Mouse (Mus musculus) ZHBTc4 (cell line): ENCODE measurements around the gene Eml2.
A peak's percentile ranks its signal among the peaks of the same experiment; 100 is the strongest.

Source experiments
- DNase-seq: peaks from one replicate; pipeline ENCODE4 v3.0.0-alpha.2; 2011; ENCODE audit warnings: low read depth, low spot score

Gene Eml2

DNA sequence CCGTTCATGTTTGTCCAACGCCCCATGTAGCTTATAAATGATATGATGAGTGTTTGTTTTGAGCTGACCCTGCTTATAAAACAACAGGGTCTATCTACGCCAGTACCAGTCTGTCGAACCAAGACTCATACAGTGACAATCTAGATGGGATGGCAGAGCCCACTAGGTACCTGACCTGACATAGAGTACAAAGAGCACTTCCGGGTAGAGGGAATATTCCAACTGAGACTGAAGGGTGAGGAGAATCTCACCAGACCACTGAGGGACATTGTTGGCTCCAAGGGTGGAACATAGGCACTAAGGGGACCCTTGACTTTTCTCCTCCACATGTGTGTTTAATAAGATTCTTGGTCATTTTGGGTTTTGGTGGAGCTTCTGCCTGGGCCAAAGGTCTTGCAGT lies 53.2 kb downstream of the Eml2 start:
- no peak for DNase-seq

DNA sequence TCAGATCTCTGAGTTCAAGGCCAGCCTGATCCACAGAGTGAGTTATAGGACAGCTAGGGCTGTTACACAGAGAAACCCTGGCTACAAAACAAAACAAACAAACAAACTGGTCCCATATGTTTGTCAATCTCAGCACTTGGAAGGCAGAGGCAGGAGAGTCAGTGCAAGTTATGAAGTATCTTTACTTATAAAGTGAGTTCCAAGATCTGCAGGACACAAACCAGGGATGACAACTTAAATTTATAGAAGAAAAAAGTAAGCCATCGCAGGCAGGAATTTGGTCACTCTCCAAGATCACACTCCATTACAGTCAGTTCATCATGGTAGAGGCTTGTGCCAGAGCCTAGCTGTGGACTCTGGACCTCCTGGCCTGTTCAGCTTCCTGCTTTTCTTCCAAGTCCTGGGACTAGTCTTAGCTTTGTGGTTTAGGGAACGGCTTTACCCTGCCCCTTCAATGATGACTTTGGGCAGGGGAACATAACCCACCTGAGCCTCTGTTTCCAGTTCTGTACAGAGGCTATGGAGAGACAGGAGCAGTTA lies 53.9 kb downstream of the Eml2 start:
- DNase-seq: no peak

DNA sequence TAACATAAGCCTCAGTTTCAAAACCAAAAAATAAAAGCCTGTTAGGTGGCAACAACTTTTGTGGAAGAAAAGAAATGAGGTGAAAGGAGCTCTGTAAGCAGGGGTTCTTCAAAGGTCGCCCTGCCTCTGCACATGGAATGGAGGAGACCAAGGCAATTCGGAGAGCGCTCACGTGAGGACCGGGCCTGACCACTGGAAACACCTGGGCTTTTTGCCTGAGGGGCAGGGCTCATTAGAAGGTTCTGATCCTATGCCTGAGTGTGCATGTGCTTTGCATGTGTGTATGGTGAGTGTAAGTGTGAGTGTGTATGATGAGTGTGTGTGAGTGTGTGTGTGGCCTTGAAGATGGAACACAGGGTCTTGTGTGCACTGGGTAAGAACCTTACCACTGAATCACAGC lies 54.7 kb downstream of the Eml2 start:
- DNase-seq: no peak

DNA sequence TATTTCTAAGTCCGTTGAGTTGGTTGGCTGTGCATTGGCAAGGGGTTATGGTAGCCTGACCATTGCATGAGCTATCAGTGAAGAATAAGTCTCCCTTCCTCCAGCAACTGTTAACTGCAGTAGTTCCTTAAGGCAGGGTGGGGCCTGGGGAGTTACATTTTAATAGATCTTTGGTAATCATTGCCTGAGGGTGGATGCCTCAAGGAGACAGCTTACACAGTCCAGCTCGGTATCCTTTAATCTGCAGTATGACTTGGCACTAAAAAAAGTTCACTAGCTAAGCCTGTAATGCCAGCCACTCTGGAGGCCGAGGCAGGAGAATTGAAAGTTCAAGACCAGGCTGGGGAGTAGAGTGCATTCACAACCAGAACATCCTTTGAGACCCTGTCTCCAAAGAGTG lies 55.6 kb downstream of the Eml2 start:
- DNase-seq: no peak

DNA sequence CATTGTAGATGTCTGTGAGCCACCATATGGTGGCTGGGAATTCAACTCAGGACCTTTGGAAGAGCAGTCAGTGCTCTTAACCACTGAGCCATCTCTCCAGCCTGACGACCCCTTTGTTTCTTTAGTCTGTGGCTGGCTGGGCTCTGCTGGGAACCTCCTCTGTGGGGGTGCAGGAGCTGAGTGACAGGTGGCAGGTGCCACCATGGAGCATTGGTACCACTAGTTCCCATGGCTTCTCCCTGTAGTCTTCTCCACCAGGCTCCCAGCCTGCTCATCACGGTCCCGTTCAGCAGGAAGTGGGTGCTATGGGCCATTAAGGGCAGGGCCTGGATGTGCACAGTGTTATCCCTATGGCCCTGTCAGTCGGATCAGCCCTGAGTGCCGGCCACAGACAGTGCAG lies 58.4 kb downstream of the Eml2 start:
- no peak for DNase-seq

DNA sequence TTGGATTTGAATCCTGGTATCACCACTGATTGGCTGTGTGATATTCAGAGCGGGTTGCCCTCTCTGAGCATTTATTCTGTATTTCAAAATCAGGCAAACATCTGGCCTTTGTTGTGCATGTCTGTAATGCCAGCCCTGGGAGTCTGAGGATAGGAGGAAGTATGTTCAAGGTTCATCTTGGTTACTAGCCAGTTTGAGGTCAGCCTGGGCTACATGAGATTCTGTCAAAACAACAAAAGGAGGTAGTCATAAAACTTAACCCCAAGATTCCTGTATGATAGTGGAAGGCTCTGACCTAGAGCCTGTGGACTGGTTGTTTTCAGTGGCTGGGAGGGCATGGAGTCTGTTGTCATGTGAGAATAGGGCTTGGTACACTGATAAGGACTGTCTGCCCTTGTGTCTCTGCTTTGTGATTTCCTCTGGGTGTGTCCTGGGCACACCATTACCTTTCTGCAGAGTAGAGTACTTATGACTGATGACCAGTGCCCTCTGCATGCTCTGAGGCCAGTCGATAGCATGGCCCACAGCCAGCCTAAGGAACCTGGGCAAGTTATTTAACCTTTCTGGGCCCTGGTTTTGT lies 59.0 kb downstream of the Eml2 start:
- DNase-seq: no peak

DNA sequence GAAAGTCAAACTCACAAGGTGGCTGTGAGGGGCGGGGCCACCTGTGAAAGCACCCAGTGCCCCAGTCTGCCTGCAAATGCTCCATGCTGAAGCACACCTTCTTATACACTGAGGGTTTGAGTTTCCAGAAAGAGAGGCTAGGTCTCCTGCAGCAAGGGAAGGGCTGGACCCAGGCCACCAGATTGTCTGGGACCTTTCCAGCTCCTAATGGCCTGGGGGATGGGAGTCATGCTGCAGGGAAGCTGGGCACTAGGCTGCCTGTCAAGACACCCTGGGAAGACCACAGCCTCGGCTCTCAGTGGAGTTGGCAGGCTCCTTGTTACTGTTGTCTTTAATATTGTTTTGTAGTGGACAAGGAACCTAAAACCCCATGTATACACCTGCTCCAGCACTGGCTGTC lies 60.2 kb downstream of the Eml2 start:
- no peak for DNase-seq

DNA sequence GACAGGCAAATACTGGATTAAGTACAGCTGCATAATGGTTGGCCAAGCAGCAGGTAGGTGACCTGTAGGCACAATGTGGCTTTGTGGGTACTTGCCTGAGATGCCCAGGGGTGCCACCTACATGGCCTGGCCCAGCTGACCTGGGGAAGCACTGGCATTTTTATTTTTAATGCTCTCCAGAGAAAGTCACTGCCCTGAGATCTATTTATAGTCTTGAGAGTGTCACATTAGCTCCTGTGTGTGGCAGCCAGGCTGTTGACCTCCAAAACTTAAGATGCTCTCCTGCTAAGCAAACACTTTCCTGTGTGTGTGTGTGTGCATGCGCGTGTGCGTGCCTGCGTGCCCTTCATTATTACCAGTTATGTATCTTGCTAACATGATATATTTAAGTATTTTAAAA lies 62.1 kb downstream of the Eml2 start:
- no peak for DNase-seq

DNA sequence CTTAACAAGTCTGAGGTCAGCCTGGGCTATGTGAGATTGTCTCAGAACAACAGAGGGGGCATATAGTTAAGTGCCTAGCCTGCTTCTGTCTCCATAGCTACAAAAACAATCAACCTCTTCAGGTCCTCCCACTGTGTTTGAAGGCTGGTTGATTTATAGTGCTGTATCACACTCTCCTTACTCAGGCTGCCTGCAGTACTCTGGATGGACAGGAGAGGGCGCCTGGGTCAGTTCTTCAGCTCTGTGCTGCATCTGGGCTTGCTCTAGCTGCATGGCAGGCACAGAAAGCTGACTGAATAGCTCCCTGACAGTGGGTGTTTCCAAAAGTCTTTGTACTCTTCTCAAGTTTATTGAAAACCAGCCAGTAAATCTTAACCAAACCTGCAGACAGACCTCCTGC lies 63.2 kb downstream of the Eml2 start:
- peak; percentile 91 for DNase-seq

DNA sequence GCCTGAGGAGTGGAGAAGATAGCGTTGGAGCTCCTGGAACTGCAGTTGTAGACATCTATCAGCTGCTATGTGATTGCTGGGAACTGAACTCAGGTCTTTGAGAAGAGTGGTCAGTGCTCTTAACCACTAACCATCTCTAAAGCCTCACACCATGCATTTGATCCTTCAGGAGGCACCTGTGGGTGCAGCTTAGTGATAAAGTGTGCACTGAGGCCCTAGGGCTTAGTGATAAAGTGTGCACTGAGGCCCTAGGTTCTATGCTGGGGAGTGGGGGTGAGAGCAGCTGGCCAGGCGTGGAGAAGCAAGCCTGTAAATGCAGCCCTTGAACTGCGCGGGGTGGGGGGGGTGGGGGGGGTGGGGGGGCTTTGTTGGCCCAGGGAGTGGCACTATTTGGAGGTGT lies 63.8 kb downstream of the Eml2 start:
- no peak for DNase-seq

DNA sequence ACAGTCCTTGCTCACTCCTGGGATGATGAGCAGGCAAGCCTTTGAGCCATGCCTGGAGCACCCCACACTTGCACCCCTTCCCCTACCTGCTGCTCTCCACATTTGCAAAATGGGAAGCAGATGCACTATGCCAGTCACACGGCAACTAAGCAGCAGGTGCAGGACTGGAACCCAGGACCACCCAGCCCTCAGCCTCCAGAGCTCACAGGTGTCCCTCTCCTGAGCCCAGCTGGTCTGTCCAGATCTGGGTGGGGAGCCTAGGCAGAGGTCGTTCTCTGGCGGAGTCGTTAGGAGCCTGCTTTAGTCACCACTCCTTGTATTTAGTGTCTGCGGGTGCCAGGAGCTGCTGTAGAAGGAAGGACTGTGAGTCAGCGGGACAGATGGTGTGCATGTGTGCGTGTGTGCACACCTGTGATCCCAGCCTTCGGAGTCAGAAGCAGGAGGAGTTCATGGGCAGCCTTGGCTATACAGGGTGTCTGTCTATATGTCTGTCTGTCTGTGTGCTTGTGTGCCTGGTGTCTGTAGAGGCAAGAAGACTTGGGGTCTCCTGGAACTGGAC lies 64.8 kb downstream of the Eml2 start:
- DNase-seq: no peak

DNA sequence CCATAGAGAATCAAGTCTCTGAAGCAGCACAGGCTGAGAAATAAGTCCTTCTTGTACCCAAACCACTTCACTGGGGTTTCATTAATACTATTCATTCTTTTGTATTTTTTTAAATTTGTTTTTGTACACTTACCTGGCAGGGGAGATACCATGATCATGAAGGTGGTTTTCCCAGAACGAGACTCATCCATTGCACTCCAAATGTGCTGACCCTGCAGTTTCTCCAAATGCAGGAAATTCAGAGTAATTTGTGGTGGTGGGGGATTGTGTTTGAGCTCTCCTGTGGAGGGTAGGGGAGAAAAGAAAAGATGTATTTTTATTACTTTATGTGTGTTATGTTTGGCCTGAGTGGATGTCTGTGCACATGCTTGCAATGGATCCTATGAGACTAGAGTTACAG lies 65.8 kb downstream of the Eml2 start:
- no peak for DNase-seq

DNA sequence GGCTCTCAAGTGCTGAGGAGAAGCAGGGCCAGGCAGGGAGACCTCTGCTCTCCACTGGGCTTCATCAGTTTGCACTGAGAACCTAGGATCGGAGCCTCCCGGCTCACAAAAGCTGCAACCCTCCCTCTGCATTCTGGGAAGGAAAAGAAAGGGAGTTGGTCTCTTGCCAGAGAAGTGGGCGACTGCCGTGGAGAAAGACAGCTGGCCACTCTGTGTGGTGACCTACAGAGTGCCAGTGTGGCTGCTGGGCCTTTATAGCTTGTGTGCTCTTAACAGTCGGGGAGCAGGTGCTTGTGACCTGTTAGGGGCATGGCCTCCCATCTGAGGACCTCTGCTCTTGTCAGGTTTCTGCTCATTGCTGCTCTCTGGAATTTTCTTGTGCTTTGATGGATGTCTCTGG lies 67.6 kb downstream of the Eml2 start:
- no peak for DNase-seq

DNA sequence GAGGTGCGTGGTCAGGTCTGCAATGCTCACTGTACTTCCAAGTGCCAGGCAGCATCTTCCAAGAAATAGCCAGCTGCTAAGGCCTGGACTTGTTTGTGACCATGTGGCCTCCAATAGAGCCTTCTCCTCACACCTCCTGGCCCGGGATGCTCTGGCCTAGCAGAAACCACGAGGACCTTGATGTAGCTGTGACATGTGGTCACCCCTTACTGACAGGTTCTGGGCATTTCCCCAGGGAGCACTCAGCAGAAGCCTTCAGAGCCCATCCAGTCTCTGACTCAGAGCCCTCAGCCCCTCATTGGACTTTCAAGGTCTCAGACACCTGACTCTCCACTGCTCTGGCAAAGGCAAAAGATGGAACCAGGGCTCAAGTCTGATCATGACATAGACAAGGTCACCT lies 68.9 kb downstream of the Eml2 start:
- no peak for DNase-seq

DNA sequence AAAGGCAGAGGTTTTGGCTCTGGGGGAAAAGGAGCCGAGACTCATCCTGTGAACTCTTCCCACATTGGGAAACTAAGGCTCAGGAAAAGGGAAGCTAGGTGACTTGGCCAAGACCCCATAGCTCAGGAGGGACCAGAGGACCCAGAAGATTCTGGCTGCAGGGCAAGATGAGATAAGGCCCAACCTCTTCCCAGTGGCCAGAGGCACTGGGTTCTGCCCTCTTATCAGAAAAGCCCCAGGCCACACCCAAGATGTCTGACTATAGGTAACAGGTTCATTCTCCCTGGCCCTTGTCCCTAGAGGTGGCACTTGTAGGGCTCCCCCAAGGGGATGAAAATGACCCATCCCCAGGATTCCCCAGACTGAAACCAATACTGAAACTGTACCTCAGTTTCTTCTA lies 70.6 kb downstream of the Eml2 start:
- DNase-seq: no peak

DNA sequence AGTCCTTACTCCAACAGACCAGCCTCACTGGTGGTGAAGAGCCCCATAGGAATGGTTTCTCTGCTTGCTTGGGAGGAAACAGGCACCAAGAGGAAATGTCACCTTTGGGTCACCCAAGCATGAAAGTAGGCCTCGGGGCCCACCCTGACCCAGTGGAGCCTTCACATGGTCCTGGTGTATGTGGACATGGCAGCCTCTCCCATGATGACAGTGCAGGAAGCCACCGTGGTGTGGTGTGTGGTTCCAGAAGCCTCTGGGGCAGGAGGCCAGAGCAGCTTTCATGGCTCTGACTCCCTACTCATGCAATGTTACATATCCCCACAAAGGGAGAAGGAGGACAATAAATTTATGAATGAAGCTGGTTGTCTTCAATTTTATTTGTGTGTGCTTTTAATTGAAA lies 71.3 kb downstream of the Eml2 start:
- no peak for DNase-seq

DNA sequence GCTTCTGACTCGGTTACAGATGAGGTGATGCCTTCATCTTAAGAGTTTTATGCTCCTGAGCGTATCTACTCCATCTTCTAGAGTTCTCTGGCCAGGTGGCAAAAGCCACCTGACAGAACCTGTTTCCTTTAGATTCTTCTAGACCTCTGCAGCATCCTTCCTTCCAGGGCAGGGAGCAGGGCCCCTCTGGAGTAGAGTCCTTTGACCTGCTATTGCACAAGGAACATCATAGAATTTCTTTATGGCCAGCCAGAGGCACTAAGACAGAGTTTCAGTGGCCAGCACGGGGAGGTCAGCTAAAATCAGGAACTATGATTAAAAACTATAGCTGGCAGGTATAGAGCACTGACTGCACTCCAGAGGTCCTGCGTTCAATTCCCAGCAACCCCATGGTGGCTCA lies 75.9 kb downstream of the Eml2 start:
- no peak for DNase-seq

DNA sequence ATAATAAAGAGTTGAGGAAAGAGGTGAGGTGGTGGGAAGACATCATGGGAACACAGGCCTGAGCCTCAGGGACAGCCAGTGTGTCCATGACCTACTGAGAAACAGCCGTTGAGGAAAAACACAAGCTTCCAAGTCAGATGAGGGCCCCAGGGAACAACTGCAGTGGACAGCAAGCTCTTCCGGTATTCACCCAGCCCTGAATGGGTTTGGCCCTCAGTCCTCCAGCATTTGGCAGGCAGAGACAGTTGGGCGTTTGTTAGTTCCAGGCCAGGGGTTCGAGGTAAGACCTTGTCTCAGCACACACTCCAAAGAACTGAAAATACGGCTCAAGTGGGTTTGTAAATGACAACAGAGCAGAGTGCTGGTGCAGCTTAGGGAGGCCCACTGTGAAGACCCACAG lies 77.2 kb downstream of the Eml2 start:
- no peak for DNase-seq

DNA sequence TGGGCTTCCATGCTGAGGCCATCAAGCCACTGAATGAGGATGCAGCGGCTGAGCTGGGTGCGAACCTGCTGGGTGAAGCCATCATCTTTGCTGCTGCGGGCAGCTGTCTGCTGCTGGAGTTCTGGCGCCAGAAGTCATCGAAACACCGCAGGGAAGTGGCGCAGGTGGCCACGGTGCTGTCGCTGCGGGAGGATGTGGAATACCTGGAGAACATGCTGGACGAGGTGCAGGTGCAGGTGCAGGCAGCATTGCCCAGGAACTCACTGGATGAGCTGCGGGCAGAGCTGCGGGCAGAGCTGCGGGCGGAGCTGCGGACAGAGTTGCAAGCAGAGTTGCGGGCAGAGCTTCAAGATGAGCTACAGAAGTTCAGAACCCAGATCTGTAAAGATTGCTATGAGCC lies 79.2 kb downstream of the Eml2 start:
- peak; percentile 50 for DNase-seq
